Mouse (Mus musculus) stomach, postnatal 0 days (tissue): ENCODE results near the gene Aldh16a1. TPM values are rescaled to one million over a fixed set of nuclear protein-coding genes. Genes with fewer than 3 reads are reported as not detected.

Experiments used
- ATAC-seq: fragments of 200-750 bp; cut with Nextera tagmentation; 2 replicates; pipeline ENCODE4 v1.8.0; 2017; ENCODE audit not compliant: low FRiP score, low TSS enrichment
- DNase-seq: peaks from one replicate; pipeline ENCODE4 v3.0.0-alpha.2; 2016; ENCODE audit warnings: low spot score
- H3K27ac ChIP-seq: fragments of 300-500 bp; sonication (generic); replicated peaks from 2 replicates; pipeline ENCODE4 v1.5.1; 2014; ENCODE audit warnings: mild to moderate bottlenecking, control low read depth
- H3K27me3 ChIP-seq: fragments of 300-500 bp; sonication (generic); 2 replicates; pipeline ENCODE4 v1.6.1; 2014; ENCODE audit warnings: low read length; ENCODE audit not compliant: control insufficient read depth, insufficient read depth
- H3K36me3 ChIP-seq: fragments of 300-500 bp; sonication (generic); 2 replicates; pipeline ENCODE4 v1.6.1; 2014; ENCODE audit warnings: low read length, mixed read lengths; ENCODE audit not compliant: control insufficient read depth, insufficient read depth
- H3K4me1 ChIP-seq: fragments of 300-500 bp; sonication (generic); replicated peaks from 2 replicates; pipeline ENCODE4 v1.6.1; 2014; ENCODE audit warnings: antibody characterized with exemption; ENCODE audit not compliant: control insufficient read depth, insufficient read depth
- H3K4me2 ChIP-seq: fragments of 300-500 bp; sonication (generic); replicated peaks from 2 replicates; pipeline ENCODE4 v1.6.1; 2014; ENCODE audit warnings: low read depth, mild to moderate bottlenecking, control low read depth, moderate library complexity
- H3K4me3 ChIP-seq: fragments of 300-500 bp; sonication (generic); 2 replicates; pipeline ENCODE4 v1.5.1; 2014; ENCODE audit warnings: low read depth, low read length, control low read depth
- H3K9ac ChIP-seq: fragments of 300-500 bp; sonication (generic); 2 replicates; pipeline ENCODE4 v1.6.1; 2014; ENCODE audit warnings: mild to moderate bottlenecking, low read length, control low read depth, mixed read lengths
- H3K9me3 ChIP-seq: fragments of 300-500 bp; sonication (generic); 2 replicates; pipeline ENCODE4 v1.6.1; 2016; ENCODE audit warnings: low read length; ENCODE audit not compliant: control insufficient read depth
- CTCF ChIP-seq: IDR thresholded peaks from 2 replicates; pipeline ENCODE4 v1.5.1; 2016; ENCODE audit warnings: antibody characterized with exemption, low read depth, mild to moderate bottlenecking, moderate library complexity
- EP300 ChIP-seq: optimal IDR thresholded peaks from 2 replicates; pipeline ENCODE3; 2016; ENCODE audit warnings: antibody characterized with exemption
- WGBS: fragments of 180-500 bp; shearing (Covaris S2); extraction: QIAGEN DNeasy Blood & Tissue Kit; methylation state at CpG from one replicate; pipeline ENCODE4 v1.1.7; 2014; 5-methylcytosine and 5-hydroxymethylcytosine counted together
- polyA plus RNA-seq: library from polyadenylated mRNA; unstranded; fragments of >200 nt; fragmentation: Nextera tagmentation; extraction: Ambion mirVana; gene quantifications from 2 replicates; pipeline ENCODE4 v1.2.1, GENCODE M21; 2015

The Aldh16a1 gene
- polyA plus RNA-seq, 1 experiment from 2014 or later = 24.6 TPM

- TF ChIP-seq EP300 (no peak), CTCF (no peak)
- H3K4me2 ChIP-seq = no peak overlapping the region
- 70% methylated on average over 9 of the region's 9 CpGs for WGBS
- H3K36me3 ChIP-seq = peaks cover 2% of the 10 kb centered on the region; the same call in 1 of the 2 replicates
- H3K9ac ChIP-seq = no peak overlapping the region
- peaks cover 4% of the 10 kb centered on the region; the same call in 1 of the 2 replicates for H3K4me1 ChIP-seq
- H3K9me3 ChIP-seq = no peaks in the 10 kb centered on the region
- no peak overlapping the region for H3K4me3 ChIP-seq
- H3K27ac ChIP-seq = no peak overlapping the region
- no peak for ATAC-seq
- peaks cover 12% of the 10 kb centered on the region; the same call in 1 of the 2 replicates for H3K27me3 ChIP-seq
- DNase-seq = no peak
Observed at GRCm38 (mm10) chr7:45162996-45163615, 8.7 kb upstream of the Aldh16a1 start.

- Histone ChIP-seq H3K36me3 (peaks cover 2% of the 10 kb centered on the region; the same call in 1 of the 2 replicates), H3K4me1 (peaks cover 4% of the 10 kb centered on the region; the same call in 1 of the 2 replicates), H3K9ac (no peak overlapping the region), H3K4me3 (no peak overlapping the region; the same call in 1 of the 2 replicates), H3K27me3 (peaks cover 10% of the 10 kb centered on the region; the same call in 1 of the 2 replicates), H3K9me3 (no peaks in the 10 kb centered on the region), H3K27ac (no peak overlapping the region), H3K4me2 (peak overlapping the region; percentile 63)
- ATAC-seq (no peak), DNase-seq (no peak)
- 21% methylated on average over 6 of the region's 6 CpGs for WGBS
- TF ChIP-seq CTCF = no peak
- no peak for TF ChIP-seq EP300
Observed at GRCm38 (mm10) chr7:45162551-45162950, 8.2 kb upstream of the Aldh16a1 start.

GRCm38 (mm10) chr7:45161612-45162473 lies 7.5 kb upstream of the Aldh16a1 start:
- H3K9me3 ChIP-seq = no peaks in the 10 kb centered on the region
- H3K4me3 ChIP-seq = peak overlapping the region; percentile 35
- H3K4me1 ChIP-seq = peaks cover 4% of the 10 kb centered on the region; the same call in 1 of the 2 replicates
- peaks cover 10% of the 10 kb centered on the region; the same call in 1 of the 2 replicates for H3K27me3 ChIP-seq
- H3K36me3 ChIP-seq = peaks cover 2% of the 10 kb centered on the region; the same call in 1 of the 2 replicates
- WGBS = 4% methylated on average over 35 of the region's 35 CpGs
- 0 out of 2 replicates have a peak overlapping the region, but pooled peaks have one; percentile 13 for H3K27ac ChIP-seq
- TF ChIP-seq EP300 = no peak
- peak; percentile 85 for TF ChIP-seq CTCF
- 0 out of 2 replicates have a peak overlapping the region, but pooled peaks have one; percentile 35 for H3K9ac ChIP-seq
- peak; percentile 88 for DNase-seq
- ATAC-seq = peak; percentile 74
- peak overlapping the region; percentile 63 for H3K4me2 ChIP-seq

- no peak overlapping the region for H3K4me3 ChIP-seq
- H3K9me3 ChIP-seq = no peaks in the 10 kb centered on the region
- ATAC-seq (no peak), DNase-seq (no peak)
- H3K27me3 ChIP-seq = peaks cover 10% of the 10 kb centered on the region; the same call in 1 of the 2 replicates
- WGBS = 93% methylated on average over 3 of the region's 3 CpGs
- no peak overlapping the region for H3K27ac ChIP-seq
- H3K9ac ChIP-seq = no peak overlapping the region
- peaks cover 4% of the 10 kb centered on the region; the same call in 1 of the 2 replicates for H3K4me1 ChIP-seq
- peaks cover 2% of the 10 kb centered on the region; the same call in 1 of the 2 replicates for H3K36me3 ChIP-seq
- TF ChIP-seq EP300 (no peak), CTCF (no peak)
- no peak overlapping the region for H3K4me2 ChIP-seq
Observed at GRCm38 (mm10) chr7:45160866-45161265, 6.5 kb upstream of the Aldh16a1 start.

GRCm38 (mm10) chr7:45160316-45160800 lies 6.0 kb upstream of the Aldh16a1 start:
- ATAC-seq (no peak), DNase-seq (no peak)
- Histone ChIP-seq H3K9ac (no peak overlapping the region), H3K4me3 (no peak overlapping the region), H3K27ac (no peak overlapping the region), H3K4me2 (no peak overlapping the region), H3K27me3 (peaks cover 7% of the 10 kb centered on the region; the same call in 1 of the 2 replicates), H3K4me1 (peaks cover 4% of the 10 kb centered on the region; the same call in 1 of the 2 replicates), H3K36me3 (peaks cover 2% of the 10 kb centered on the region; the same call in 1 of the 2 replicates), H3K9me3 (no peaks in the 10 kb centered on the region)
- TF ChIP-seq EP300 = no peak
- no peak for TF ChIP-seq CTCF
- 91% methylated on average over 6 of the region's 6 CpGs for WGBS
